Mouse (Mus musculus): ENCODE results near the gene Lce1d.

GRCm38 (mm10) chr3:92720250-92720649 is 33.2 kb upstream of the Lce1d start, which contains the start of gene Lce1f:
- TF ChIP-seq CTCF (IDR thresholded peaks at IDR 0.05; ENCODE audit: control insufficient read depth, insufficient read depth, insufficient replicate concordance, low read depth, low read length) (no peak), POLR2A (IDR thresholded peaks at IDR 0.05; ENCODE audit: control insufficient read depth, low read depth, low read length) (no peak)
